Mouse (Mus musculus) adrenal gland, postnatal 14 days (tissue): ENCODE data around the gene St3gal6. TPM values are rescaled to one million over a fixed set of nuclear protein-coding genes. Genes with fewer than 3 reads are reported as not detected.
"Not testable (repeated sequence)": the region's sequence is repeated elsewhere in the genome, so short reads cannot be mapped to it uniquely, and the experiment has no call there.

Experiments
- DNase-seq: peaks from one replicate; pipeline ENCODE4 v3.0.0; 2021; ENCODE audit warnings: mixed read lengths
- total RNA-seq: library from RNA; stranded (reverse); gene quantifications from 2 replicates; pipeline ENCODE4 v1.2.3, GENCODE M21; 2021

St3gal6 gene
- total RNA-seq, 1 experiment from 2014 or later, result 21.9 TPM

DNA sequence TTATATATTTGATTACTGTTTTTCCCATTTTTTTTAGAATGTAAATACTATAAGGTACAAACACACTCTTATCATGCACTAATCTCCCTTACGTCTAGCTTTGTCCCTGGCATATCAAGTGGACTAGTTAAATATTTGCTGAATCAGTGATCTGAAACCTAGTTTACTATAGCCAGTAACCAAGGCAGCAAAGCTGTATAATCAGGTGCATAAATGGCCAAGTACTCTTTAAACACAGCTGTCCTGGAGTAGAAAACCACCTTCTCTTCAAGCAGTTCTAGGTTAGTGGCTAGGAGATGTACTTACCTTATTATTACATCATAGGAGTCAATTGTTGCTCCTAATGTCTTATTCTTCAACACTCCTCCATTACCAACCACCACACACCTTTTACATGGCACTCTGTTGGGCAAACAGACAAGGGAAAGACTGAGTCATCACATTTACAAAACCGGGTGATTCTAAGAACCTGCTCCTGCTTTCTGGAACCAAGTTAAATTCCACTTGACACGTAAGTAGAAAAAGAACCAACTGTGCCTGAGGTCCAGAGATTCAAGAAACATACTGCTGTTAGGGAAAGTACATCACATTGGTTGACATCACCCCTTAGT lies 48.4 kb downstream of the St3gal6 start:
- no peak for DNase-seq

DNA sequence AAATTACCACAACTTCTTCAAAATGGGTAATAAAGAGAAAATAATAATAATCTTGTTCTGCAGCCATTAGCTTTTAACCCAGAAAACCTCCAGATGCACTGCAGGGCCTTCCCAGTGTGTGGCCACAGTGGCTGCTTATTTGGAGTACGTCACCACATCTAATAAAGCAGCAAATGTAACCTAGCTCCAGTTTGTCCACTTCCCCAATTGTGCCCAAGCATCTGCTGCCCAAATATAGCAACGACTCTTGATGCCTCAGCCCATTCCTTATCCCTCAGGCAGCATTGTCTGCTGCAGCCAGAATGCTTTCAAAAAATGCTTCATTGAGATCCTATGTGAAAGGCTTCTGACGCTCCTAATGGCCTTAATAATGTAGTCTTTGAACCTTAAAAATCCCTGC lies 49.2 kb downstream of the St3gal6 start:
- DNase-seq, result no peak

DNA sequence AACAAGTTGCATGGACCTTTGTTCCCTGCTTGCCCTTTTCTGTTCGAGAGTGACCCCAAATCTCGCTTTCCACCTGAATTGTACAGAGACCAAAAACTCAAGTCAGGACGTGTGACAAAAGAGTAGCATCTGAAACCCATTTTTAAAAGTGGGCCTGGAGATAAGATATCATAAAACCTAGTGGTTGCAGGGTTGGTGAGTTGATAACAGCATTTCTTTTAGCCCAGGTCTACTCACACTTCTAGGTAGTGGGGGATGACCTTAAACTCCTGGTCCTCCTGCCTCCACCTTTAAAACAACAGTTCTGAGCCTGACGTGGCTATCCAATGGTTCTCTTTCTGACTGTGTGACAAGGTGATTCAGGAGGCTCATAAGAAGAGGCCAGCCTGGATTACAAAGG lies 53.2 kb downstream of the St3gal6 start:
- DNase-seq, result no peak

DNA sequence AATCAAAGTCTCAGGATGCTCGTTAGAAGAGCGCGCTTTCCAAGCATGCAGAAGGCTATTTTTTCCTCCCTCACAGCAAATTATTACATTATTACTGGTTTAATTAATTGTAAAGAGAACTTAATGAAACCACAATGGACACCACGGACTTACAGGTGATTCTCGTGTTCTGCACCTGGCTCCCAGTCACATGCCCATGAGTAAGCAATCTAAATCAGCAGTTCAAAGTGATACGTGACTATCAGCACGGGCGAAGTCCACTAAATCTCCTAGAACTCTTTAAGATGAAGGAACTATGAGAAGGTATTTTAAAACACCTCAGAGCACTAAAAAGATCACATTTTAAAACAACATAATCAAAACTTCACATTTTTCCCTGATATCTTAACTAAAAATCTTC lies 54.0 kb downstream of the St3gal6 start:
- no peak for DNase-seq

DNA sequence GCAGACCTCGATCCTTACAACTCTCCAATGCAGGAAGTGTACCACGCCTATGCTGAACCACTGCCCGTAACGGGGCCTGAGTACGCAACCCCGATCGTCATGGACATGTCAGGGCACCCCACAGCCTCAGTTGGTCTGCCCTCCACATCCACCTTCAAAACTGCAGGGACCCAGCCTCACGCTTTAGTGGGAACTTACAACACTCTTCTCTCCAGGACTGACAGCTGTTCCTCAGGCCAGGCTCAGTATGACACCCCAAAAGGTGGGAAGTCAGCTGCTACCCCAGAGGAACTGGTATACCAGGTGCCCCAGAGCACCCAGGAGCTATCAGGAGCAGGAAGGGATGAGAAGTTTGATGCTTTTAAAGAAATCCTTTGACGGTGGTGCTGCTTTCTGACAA lies 58.6 kb downstream of the St3gal6 start:
- no peak for DNase-seq

DNA sequence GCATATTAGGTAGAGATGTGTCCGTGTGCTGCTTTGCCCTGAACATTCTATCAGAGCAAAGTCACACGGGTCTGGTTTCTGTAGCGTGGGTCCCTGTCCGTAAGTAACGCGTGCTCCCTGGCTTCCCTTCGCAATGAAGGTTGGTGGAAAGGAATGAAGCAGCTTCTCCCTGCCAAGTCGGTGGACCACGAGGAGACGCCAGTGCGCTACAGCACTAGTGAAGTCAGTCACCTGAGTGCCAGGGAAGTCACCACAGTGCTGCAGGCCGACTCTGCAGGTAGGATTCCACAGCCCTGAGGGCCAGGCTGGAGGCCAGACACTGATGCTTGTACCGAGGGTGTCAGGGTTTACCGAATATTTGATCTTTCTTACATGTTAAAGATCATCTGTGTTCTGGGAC lies 60.0 kb downstream of the St3gal6 start:
- no peak for DNase-seq

DNA sequence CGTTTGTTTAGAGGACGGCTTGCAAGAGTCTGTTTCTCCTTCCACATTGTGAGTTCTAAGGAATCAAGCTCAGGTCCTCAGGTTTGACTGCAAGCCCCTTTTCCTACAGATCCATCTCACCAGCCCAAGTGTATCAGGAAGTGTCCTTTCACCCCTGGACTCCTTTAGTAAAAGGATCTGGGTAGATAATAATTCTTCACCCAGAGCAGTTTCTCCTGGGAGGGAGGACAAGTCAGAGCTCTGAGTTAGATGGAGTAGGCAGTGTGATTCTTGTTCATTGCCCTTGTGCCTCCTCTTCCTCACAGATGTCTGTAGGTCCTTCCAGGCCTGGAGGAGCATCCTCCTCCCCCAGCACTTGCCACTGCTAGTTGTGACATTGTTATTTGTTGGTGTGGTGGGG lies 61.5 kb downstream of the St3gal6 start:
- DNase-seq, result no peak

DNA sequence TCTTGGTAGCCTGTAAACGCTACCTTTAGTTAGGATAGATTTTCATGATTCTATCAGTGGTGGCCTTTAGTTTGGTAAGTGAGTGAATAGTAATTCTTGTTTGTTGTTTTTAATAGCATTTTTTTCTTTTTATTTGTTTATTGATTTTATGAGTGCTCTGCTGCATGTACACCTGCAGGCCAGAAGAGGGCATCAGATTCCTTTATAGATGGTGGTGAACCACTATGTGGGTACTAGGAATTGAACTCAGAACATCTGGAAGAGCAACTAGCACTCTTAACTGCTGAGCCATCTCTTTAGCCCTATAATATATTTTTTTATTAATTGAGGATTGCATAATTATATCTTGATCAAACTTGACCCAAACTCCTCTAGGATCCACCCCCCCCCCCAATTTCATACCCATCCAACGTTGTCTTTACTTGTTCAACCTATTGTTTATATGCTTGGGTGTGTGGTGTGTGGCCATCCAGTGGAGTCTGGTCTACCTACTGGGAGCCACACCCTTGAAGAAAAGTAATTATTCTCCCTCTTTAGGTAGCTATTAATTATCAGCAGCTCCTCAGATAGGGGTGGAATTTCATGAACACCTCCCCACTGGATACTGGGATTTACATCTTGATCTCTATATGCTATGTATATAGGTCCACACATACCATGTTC lies 62.1 kb downstream of the St3gal6 start:
- DNase-seq, result no peak

DNA sequence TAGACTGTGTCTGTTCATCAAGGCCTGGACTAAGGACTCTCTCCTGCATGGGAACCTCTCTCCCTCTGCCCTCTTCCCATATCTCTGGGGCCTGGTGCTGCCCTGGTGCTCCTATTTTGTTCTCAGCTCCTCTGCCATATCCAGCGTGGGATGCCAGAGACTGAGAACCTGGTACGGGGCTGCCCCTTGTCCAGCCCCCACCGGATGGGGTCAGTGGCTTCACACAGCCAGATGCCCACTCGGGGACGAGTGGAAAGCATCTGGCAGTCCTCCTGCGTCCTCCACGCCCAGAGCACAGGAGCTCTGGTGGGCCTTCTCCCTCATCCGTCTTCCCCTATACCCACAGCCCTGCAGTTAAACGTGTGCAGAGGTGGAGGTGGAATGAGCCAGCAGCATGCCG lies 63.7 kb downstream of the St3gal6 start:
- DNase-seq, result no peak

DNA sequence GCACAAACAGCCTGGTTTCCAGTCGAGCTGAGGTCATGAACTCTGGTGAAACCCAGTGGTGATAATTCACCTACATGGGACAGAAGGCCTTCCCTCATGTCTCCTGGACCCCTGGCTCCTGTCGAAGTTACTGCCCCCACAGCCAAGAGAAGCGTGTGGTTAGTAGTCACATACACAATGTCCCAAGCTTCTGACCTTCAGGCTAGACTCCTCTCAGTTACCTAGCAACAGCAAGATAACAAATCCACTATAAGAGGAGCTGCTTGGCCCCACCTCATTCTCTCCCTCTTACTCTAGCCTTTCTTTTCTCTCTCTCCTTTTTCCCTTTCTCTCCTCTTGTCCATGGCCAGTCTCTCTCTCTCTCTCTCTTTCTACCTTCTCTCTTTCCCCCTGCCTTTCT lies 64.1 kb downstream of the St3gal6 start:
- DNase-seq, result not testable (repeated sequence)

DNA sequence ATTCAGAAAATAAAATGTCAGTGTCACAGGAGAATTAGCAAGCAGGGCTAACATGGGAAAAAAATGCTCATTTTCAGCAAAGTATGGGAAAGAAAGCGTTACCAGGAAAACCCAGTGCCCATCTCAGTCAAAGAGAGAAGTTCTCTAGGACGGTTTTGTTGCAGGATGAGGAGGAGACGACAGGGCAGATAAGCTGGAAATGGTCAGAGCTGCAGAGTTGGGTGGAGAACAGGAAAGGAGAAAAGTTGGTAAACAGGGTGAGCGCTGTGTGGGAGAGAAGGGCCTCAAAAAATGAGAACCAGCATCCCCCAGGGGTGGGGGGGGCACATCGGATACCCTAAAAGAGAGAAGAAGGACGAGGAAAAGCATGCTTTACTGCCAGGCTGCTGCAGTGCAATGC lies 67.1 kb downstream of the St3gal6 start:
- DNase-seq, result no peak

DNA sequence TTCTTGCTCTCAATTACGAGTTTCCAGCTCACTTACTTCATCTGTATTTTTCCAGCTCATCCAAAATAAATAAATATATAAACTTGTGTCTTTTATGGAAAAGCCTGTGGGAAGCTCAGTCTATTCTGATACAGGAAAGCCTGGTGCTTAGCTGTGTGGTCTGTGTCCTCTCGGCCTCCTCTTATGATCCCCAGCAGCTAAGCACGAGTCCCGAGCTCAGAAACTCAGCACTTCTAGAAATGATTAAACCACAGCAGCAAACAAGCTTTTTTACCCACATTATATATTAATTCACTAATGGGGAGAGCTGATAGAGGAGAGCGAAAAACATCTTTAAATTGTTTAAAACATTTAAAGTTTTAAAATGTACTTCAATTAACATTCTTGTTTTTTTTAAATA lies 67.6 kb downstream of the St3gal6 start:
- no peak for DNase-seq

DNA sequence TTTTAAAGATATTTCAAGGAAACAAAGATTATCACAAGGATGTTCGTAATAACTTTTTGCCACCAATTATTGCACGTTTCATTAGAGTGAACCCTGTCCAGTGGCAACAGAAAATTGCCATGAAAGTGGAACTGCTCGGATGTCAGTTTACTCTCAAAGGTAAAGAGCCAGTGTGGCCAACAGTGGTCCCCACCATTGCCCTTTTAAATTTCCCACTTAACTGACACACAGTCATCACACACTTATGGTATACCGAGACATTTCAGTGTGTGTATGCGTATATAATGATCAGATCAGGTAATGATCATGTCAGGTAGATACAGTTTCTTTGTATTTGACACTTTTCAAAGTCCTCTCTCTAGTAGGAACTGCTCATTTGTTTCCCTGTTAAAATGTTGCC lies 68.9 kb downstream of the St3gal6 start:
- no peak for DNase-seq

DNA sequence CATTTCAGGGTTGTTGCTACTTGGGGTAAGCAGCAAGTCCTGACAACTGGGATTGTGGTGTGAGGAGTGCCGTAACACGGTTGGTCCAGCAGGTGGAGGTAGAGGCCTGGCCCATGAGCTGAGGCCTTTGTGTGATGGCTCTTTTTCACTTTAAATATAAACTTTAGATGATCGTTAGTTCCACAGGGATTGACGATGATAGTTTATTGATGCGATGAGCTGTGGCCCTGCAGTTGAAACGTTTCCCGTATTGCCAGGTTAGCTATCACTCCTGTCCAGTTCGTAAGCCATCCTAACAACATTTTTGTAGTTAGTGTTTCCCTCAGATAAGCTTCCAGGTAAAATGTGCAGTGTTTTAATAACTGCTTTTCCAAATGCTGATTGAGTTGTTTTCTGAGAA lies 69.4 kb downstream of the St3gal6 start:
- DNase-seq, result peak; percentile 71

DNA sequence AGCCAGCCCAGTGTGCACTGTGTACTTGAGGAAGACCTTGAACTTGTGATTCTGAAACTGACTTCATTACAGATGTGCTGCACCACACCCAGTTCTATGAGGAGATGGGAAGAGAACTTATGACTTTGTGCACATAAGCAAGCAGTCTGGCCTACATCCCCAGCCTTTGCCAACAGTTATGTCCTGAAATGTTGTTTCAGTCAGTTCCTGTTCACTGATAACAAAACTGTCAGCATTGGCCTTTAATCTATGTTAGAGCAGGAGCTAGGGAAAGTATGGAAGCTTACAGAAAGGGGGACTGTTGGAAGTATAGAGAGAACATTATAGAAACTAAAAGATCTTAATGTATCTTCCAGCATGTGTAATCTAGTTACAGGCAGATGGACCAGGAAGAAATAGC lies 70.2 kb downstream of the St3gal6 start:
- no peak for DNase-seq

DNA sequence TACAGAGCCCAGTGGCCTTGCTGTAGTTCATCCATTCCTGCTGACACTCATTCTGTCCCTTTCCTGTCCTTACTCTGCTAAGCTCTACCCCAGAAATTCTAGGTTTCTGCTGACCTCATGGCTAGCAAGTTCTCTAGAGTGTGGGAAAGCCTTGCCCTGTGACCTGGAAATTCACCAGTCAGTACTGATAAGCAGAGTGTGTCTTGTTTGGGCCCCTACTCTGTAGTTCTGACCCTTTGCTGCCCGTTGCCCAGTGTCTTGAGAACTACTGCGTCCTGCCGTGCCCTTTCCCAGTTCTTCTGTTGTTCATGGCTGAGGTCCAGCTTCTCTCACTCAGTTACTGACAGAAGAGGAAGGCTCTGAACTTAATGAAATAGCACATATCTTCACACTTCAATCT lies 70.9 kb downstream of the St3gal6 start:
- DNase-seq, result peak; percentile 21

DNA sequence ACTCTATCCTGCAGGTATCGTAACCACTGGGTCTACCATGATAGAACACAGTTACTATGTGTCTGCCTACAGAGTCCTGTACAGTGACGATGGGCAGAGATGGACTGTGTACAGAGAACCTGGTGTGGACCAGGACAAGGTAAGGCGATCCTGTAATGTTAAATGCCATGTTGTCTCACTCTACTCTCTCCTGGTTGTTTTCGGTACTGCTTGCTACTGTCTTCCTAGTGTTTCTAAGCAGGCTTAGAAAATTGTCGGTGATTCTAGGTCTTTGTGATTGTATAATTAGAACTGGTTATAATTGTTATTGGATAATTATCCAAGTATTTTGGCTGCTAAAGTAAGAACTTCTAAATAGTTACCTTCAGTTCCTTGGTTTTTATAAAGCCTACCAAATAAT lies 72.4 kb downstream of the St3gal6 start:
- DNase-seq, result no peak

DNA sequence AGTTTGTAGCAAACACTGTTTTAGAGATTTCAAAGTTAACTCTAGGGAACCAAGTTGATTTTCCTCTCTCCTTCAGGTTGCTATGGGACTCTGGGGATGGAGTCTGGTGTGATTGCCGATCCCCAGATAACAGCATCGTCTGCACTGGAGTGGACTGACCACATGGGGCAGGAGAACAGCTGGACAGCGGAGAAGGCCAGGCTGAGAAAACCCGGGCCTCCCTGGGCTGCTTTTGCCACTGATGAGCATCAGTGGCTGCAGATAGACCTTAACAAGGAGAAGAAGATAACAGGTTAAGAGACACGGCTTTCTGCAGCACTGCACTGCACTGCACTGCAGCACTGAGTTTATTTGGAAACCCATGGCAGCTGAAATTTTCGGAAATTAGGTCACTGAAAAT lies 73.4 kb downstream of the St3gal6 start:
- DNase-seq, result no peak

DNA sequence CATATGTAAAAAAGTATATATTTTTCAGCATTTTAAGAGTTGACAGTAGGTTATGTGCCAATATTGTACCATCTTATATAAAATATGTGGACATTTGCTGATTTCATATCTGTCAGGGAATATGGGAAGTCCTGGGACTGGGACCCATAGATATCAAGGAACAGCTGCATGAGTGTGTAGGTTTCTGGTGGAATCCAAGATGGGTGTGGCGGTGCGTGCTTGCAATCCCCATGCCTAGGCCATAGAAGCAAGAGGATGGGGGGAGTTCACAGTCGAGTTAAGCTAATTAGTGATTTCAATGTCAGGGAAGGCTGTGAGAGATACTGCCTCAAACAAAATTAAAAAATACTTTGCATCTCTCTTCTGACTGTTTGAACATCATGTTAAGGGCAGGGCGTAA lies 75.0 kb downstream of the St3gal6 start:
- DNase-seq, result no peak

DNA sequence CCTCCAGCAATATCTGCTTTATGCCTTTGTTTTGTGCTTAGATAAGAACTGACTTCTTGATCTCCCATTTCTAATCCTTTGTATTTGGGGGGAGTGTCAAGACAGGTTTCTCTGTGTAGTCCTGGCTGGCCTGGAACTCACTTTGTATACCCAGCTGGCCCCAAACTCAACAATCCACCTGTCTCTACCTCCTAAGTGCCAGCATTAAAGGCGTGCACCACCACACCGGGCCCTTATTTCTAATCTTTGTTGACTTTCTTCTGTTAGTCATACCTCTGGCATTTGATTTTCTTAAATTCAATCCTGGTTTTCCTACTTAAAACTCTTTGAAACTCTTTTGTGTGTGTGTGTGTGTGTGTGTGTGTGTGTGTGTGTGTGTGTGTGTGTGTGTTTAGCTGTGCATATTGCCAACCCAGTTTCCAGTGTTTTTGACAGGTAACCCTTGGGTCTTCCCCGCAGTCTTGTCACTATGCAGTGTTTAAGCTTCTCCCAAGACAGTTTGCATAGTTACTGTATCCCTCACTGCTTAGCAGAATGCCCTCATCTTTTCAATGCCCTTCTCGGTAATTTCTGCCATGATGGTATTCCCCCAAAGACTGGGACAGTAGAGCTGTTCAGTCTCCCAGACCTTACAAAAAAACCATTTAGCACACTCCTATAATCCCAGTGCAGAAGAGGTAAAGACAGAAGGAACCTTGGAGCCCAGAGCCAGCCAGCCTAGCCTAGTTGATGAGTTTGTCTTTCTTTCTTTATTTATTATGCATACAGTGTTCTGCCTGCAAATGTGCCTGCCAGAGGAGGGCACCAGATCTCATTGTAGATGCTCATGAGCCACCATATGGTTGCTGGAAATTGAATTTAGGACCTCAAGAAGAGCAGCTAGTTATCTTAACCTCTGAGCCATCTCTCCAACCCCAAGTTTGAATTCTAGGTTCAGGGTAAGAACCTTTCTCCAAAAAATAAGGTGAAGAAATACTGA lies 77.5 kb downstream of the St3gal6 start:
- no peak for DNase-seq

DNA sequence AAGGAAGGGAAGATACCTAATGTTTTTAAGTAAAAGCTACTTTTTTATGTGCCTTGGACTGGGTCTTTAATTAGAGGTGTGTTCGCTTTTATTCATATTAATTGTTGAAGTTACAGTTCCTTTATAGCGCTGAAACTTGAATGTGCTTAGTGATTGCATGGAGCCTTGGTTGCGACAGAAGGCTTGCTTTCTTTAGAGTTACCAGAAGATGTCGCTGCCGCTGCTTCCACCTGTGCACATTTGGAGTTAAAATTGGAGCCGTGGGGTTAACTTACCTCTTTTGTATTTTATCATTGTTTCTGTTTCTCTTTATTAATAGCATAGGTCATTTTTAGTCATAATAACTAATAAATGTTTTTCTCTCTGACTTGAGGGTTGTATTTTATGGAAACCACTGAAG lies 79.3 kb downstream of the St3gal6 start:
- DNase-seq, result no peak

DNA sequence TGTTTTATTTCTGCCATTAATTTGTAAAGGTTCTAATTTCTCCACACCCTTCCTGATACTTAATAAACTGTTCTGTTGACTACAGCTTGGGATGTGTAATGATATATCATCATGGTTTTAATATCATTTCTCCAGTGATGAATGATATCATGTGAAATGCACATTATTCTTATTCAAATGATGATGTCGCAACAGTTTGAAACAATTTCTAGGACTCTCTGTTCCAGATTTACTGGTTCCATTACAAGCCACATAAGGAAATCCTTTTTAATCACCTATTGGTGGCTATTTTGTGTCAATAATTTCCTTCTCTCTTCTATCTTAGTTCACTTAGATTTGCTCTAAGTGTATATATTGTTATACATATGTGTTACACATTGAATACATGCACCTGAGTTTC lies 91.7 kb downstream of the St3gal6 start:
- DNase-seq, result no peak

DNA sequence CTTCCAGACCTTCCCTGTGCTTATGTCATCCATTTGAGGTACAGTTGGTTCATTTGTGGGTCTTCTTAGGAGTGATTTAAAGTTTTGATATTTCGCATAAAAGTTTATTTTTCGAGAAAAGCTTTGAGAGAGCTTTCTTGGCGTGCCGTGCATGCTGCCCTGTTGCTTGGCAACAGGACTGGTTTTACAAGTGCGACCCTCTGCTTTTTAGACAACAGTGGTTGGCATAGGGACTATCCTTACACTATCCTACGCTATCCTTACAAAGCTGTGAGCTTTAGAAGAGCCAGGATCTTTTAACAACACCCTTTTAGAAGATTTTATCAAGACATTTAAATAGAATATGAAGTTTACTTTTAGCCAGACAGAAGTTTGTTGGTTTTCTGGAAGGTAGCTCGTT lies 93.8 kb downstream of the St3gal6 start:
- DNase-seq, result no peak
